Mouse (Mus musculus) gastrocnemius, adult 2 months (tissue): ENCODE results near the gene Ccdc96. TPM values are rescaled to one million over a fixed set of nuclear protein-coding genes. Genes with fewer than 3 reads are reported as not detected.

Experiments
- DNase-seq: peaks from one replicate; pipeline ENCODE4 v3.0.0; 2022
- H3K27ac ChIP-seq: fragments of 200-600 bp; 2 replicates; pipeline ENCODE4 v1.8.1; 2022; ENCODE audit warnings: mild to moderate bottlenecking
- H3K4me3 ChIP-seq: fragments of 200-600 bp; 2 replicates; pipeline ENCODE4 v1.8.1; 2022; ENCODE audit warnings: mild to moderate bottlenecking, moderate library complexity
- CTCF ChIP-seq: fragments of 200-600 bp; IDR thresholded peaks from 2 replicates; pipeline ENCODE4 v1.8.1; 2022; ENCODE audit warnings: antibody characterized with exemption, mild to moderate bottlenecking, moderate library complexity
- intact Hi-C: fragments of 180-260 bp; cut with DNase I; formaldehyde crosslinking; loops from one replicate; pipeline ENCODE4 v1.15.1; 2025
- total RNA-seq, 2 experiments: library from RNA; stranded (reverse); gene quantifications; 2 replicates each; pipeline ENCODE4 v1.2.3; 2021

Gene Ccdc96
- total RNA-seq, 2 experiments from 2014 or later = 0.11 TPM; not detected in 1

DNA sequence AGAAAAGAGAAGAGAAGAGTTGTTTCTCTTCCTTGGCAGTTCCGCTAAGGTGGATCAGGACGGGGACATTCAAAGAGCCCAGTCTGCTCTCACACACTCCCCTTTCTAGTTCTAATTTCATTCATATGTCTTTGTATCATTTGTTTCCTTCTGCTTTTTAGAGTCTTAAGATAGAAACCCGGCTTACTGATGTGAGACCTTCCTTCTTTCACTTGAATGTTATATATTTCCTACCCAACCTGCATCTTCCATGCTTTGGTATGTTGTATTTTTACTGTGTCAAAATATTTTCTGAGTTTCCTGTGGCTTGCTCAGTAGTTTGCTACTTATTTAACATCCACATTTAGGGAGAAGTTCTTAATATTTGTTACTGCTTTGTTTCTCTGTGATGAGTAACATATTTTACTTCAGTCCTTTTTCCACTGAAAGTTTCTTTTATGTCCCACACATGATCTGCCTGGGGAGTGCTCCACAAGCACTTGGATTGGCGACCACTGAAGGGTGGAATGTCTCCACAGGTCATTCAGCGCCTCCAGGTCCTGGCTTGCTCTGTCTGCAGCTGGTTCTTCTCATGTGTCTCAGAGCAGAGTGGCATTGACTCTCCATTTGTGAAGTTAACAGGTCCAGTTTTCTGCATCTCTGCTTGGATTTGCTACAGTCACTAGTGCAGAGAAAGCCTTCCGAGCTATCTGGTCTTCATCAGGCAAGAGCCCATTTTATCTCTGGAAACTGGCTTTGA is 51.2 kb downstream of the Ccdc96 start:
- DNase-seq = no peak
- Histone ChIP-seq H3K27ac (0 out of 2 replicates have a peak overlapping the region, but pooled peaks have one; percentile 13), H3K4me3 (no peak overlapping the region)
- TF ChIP-seq CTCF = no peak
- intact Hi-C loops = loop anchor here (5.0 kb wide), 1 partner anchor 73 kb away; the partner anchor contains the start of gene Grpel1

DNA sequence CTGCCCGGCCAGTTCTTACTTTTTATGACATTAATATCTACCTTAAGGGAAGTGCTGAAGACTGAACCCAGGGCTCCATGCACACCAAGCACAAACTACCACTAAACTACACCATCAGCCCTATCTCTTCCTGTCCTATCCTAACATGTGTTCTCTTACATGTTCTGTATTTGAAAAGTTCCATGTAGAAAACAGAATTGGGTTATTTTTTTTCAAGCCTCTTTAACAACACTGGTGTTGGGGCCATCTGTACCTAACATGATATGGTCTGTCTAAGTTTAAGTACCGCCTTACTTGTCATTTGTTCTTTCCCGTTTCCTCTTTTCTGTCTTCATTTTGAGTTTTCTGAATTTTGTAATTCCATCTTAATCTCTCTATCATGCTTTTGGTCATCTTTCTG is 52.0 kb downstream of the Ccdc96 start:
- no peak for TF ChIP-seq CTCF
- DNase-seq = no peak
- no peak overlapping the region for H3K4me3 ChIP-seq
- intact Hi-C loops = loop anchor here (5.0 kb wide), 1 partner anchor 74 kb away; the partner anchor contains the start of gene Grpel1
- no peak overlapping the region for H3K27ac ChIP-seq

Other genes starting within 250 kb of the Ccdc96 start
- 1 to 10 TPM in 1 of 2 experiments, under 1 TPM in 1; 0.94 to 2.3 TPM for gene Sorcs2, start 86.4 kb upstream of the Ccdc96 start, total RNA-seq
- gene Grpel1, start 19.6 kb upstream of the Ccdc96 start, total RNA-seq = 10 to 100 TPM; 30.6 to 39.1 TPM
- 10 to 100 TPM; 14.3 to 15.8 TPM for gene Tada2b, start 303 bp upstream of the Ccdc96 start, total RNA-seq
- 10 to 100 TPM; 14.3 to 16.7 TPM for gene Tbc1d14, start 108.7 kb downstream of the Ccdc96 start, total RNA-seq
- gene D5Ertd579e, start 211.4 kb downstream of the Ccdc96 start, total RNA-seq = 10 to 100 TPM; 86.4 to 98.1 TPM